Comparison of ENCODE assay signal across 9 mouse cellular contexts in genomic region chr17:30580781-30581180, GRCm38 (mm10).
"Had no signal": no experiment of that assay in that cellular context is flagged by ENCODE, and none has a peak within 500 bp of the region (broad histone marks: within the 10 kb centered on the region; RNA-seq: fewer than 3 reads in every experiment).

No protein-coding gene starts in this region.

- DNase-seq: lung, adult 18-20 months; lung, embryonic 14.5 days; lung, postnatal 10 days; lung, postnatal 36 days; right cerebral cortex, postnatal 14 days; spleen, adult 18-20 months; thymus, adult 2 months; thymus, postnatal 25 days; thymus, postnatal 4 days had no signal
